ENCODE assay signal across 26 mouse cellular contexts in the genomic region with DNA sequence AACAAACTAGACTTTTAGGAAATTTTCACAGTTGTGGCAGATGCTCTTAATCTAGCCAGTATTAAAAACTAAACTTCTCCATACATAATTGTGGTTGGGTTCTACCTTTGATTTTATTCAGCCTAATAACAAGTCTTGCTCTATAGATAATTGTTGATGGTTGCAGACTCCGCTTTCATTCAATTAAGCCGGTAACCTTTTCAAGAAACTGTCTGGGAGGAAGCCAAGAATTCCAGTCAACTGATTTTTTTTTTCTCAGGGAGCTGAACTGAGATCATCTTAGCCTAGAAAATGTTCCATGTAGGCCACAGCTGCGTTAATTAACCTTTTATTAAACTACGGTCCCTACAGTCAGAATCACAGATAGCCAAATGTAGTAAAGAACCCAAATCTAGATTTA.
DNase-seq lines count a peak whose midpoint lies in the region; ATAC-seq and TF ChIP-seq lines count a peak whose summit lies in the region.
"Had no signal": no experiment of that assay in that cellular context is flagged by ENCODE, and none has a peak within 500 bp of the region (broad histone marks: within the 10 kb centered on the region; RNA-seq: fewer than 3 reads in every experiment).

No protein-coding gene starts in this region.

- WGBS in hindbrain, embryonic 14.5 days, result 46% methylated on average over 4 of the region's 4 CpGs
- WGBS in hindbrain, embryonic 13.5 days, result 58% methylated on average over 4 of the region's 4 CpGs
- WGBS in midbrain, postnatal 0 days, result 65% methylated on average over 4 of the region's 4 CpGs
- 52% methylated on average over 4 of the region's 4 CpGs for WGBS in midbrain, embryonic 15.5 days

- no peak overlapping the region for H3K9ac ChIP-seq in hindbrain, embryonic 14.5 days
- H3K9ac ChIP-seq in hindbrain, embryonic 13.5 days, result no peak overlapping the region
- no peak overlapping the region for H3K9ac ChIP-seq in midbrain, postnatal 0 days (replicated peaks; ENCODE audit: low read length, poor library complexity, severe bottlenecking)
- no peak overlapping the region for H3K9ac ChIP-seq in midbrain, embryonic 15.5 days
- H3K9ac ChIP-seq: forebrain, postnatal 0 days; heart, embryonic 12.5 days; hindbrain, embryonic 15.5 days; intestine, embryonic 15.5 days; limb, embryonic 12.5 days; liver, embryonic 12.5 days; midbrain, embryonic 12.5 days; neural tube, embryonic 13.5 days had no signal

- peak; percentile 14 for DNase-seq in cerebellum, adult 9-10 months
- DNase-seq in hindbrain, embryonic 14.5 days (ENCODE audit: low spot score), result peak; percentile 42
- peak; percentile 48 for DNase-seq in midbrain, postnatal 0 days (ENCODE audit: low spot score)
- DNase-seq in right cerebral cortex, postnatal 4 days, result no peak
- DNase-seq: adrenal gland, postnatal 36 days; forebrain, postnatal 0 days; heart, postnatal 14 days; kidney, adult 9 months; kidney, postnatal 36 days; layer of hippocampus, postnatal 36 days; lung, adult 18-20 months; lung, postnatal 14 days; right cerebral cortex, adult 18-20 months; thymus, adult 18-20 months; thymus, postnatal 36 days had no signal

- H3K9me3 ChIP-seq in hindbrain, embryonic 14.5 days (ENCODE audit: control insufficient read depth, low read length), result no peaks in the 10 kb centered on the region
- no peaks in the 10 kb centered on the region for H3K9me3 ChIP-seq in hindbrain, embryonic 13.5 days
- H3K9me3 ChIP-seq in midbrain, postnatal 0 days (ENCODE audit: low read length), result no peaks in the 10 kb centered on the region
- H3K9me3 ChIP-seq in midbrain, embryonic 15.5 days, result no peaks in the 10 kb centered on the region
- H3K9me3 ChIP-seq: heart, embryonic 12.5 days; hindbrain, embryonic 15.5 days; intestine, embryonic 15.5 days; limb, embryonic 12.5 days; liver, embryonic 12.5 days; midbrain, embryonic 12.5 days; neural tube, embryonic 13.5 days had no signal

- H3K4me1 ChIP-seq in hindbrain, embryonic 14.5 days (replicated peaks; ENCODE audit: control insufficient read depth, insufficient read depth, low read length), result peaks cover 15% of the 10 kb centered on the region
- no peaks in the 10 kb centered on the region; the same call in 1 of the 2 replicates for H3K4me1 ChIP-seq in hindbrain, embryonic 13.5 days (replicated peaks)
- H3K4me1 ChIP-seq in midbrain, postnatal 0 days (ENCODE audit: insufficient read depth, low read length), result no peaks in the 10 kb centered on the region
- H3K4me1 ChIP-seq in midbrain, embryonic 15.5 days, result no peaks in the 10 kb centered on the region
- H3K4me1 ChIP-seq: heart, embryonic 12.5 days; intestine, embryonic 15.5 days; limb, embryonic 12.5 days; liver, embryonic 12.5 days; midbrain, embryonic 12.5 days had no signal

- H3K4me2 ChIP-seq in hindbrain, embryonic 14.5 days (replicated peaks), result no peak overlapping the region
- H3K4me2 ChIP-seq in hindbrain, embryonic 13.5 days, result no peak overlapping the region
- no peak overlapping the region for H3K4me2 ChIP-seq in midbrain, postnatal 0 days (ENCODE audit: low read depth, low read length, poor library complexity, severe bottlenecking)
- no peak overlapping the region for H3K4me2 ChIP-seq in midbrain, embryonic 15.5 days
- H3K4me2 ChIP-seq: heart, embryonic 12.5 days; hindbrain, embryonic 15.5 days; intestine, embryonic 15.5 days; limb, embryonic 12.5 days; liver, embryonic 12.5 days; midbrain, embryonic 12.5 days; neural tube, embryonic 13.5 days had no signal

- H3K36me3 ChIP-seq in hindbrain, embryonic 14.5 days (replicated peaks; ENCODE audit: control insufficient read depth, insufficient read depth), result no peaks in the 10 kb centered on the region
- no peaks in the 10 kb centered on the region for H3K36me3 ChIP-seq in hindbrain, embryonic 13.5 days
- no peaks in the 10 kb centered on the region for H3K36me3 ChIP-seq in midbrain, postnatal 0 days (ENCODE audit: insufficient read depth, low read length)
- no peaks in the 10 kb centered on the region for H3K36me3 ChIP-seq in midbrain, embryonic 15.5 days (replicated peaks)
- H3K36me3 ChIP-seq: heart, embryonic 12.5 days; hindbrain, embryonic 15.5 days; intestine, embryonic 15.5 days; limb, embryonic 12.5 days; liver, embryonic 12.5 days; midbrain, embryonic 12.5 days; neural tube, embryonic 13.5 days had no signal

- ATAC-seq in cerebellum, adult (ENCODE audit: insufficient number of reproducible peaks, low FRiP score, low TSS enrichment), result no peak
- ATAC-seq in hindbrain, embryonic 14.5 days (ENCODE audit: low FRiP score), result no peak
- ATAC-seq in hindbrain, embryonic 13.5 days (ENCODE audit: low FRiP score), result no peak
- ATAC-seq in midbrain, postnatal 0 days (ENCODE audit: low FRiP score), result no peak
- ATAC-seq in midbrain, embryonic 15.5 days (replicated peaks), result no peak
- ATAC-seq: forebrain, postnatal 0 days; intestine, embryonic 15.5 days; liver, embryonic 12.5 days had no signal

- H3K4me3 ChIP-seq in hindbrain, embryonic 14.5 days (replicated peaks; ENCODE audit: low read length), result no peak overlapping the region
- H3K4me3 ChIP-seq in hindbrain, embryonic 13.5 days, result no peak overlapping the region
- H3K4me3 ChIP-seq in midbrain, postnatal 0 days (ENCODE audit: low read depth, low read length), result no peak overlapping the region
- H3K4me3 ChIP-seq in midbrain, embryonic 15.5 days, result no peak overlapping the region
- H3K4me3 ChIP-seq: heart, embryonic 12.5 days; hindbrain, embryonic 15.5 days; intestine, embryonic 15.5 days; limb, embryonic 12.5 days; liver, embryonic 12.5 days; midbrain, embryonic 12.5 days; myocyte; neural tube, embryonic 13.5 days had no signal

- H3K27me3 ChIP-seq in hindbrain, embryonic 14.5 days (ENCODE audit: control insufficient read depth, insufficient read depth, low read length), result no peaks in the 10 kb centered on the region
- H3K27me3 ChIP-seq in hindbrain, embryonic 13.5 days, result no peaks in the 10 kb centered on the region
- no peaks in the 10 kb centered on the region for H3K27me3 ChIP-seq in midbrain, postnatal 0 days (ENCODE audit: insufficient read depth, low read length)
- no peaks in the 10 kb centered on the region for H3K27me3 ChIP-seq in midbrain, embryonic 15.5 days (replicated peaks)
- H3K27me3 ChIP-seq: heart, embryonic 12.5 days; hindbrain, embryonic 15.5 days; intestine, embryonic 15.5 days; limb, embryonic 12.5 days; liver, embryonic 12.5 days; midbrain, embryonic 12.5 days; neural tube, embryonic 13.5 days had no signal

- H3K27ac ChIP-seq in hindbrain, embryonic 14.5 days, result no peak overlapping the region
- H3K27ac ChIP-seq in hindbrain, embryonic 13.5 days, result no peak overlapping the region
- no peak overlapping the region for H3K27ac ChIP-seq in midbrain, postnatal 0 days (ENCODE audit: low read depth, low read length)
- H3K27ac ChIP-seq in midbrain, embryonic 15.5 days, result no peak overlapping the region
- H3K27ac ChIP-seq: hindbrain, embryonic 15.5 days; intestine, embryonic 15.5 days; limb, embryonic 12.5 days; liver, embryonic 12.5 days; midbrain, embryonic 12.5 days; neural tube, embryonic 13.5 days had no signal

- TF ChIP-seq CTCF in midbrain, postnatal 0 days (IDR thresholded peaks at IDR 0.05), result no peak
